Mouse (Mus musculus) lung, postnatal 10 days (tissue): ENCODE measurements around the gene Tlk2.
"Not testable (repeated sequence)": the region's sequence is repeated elsewhere in the genome, so short reads cannot be mapped to it uniquely, and the experiment has no call there.

ENCODE experiments used
- DNase-seq: peaks from one replicate; pipeline ENCODE4 v3.0.0; 2021

Tlk2 gene

DNA sequence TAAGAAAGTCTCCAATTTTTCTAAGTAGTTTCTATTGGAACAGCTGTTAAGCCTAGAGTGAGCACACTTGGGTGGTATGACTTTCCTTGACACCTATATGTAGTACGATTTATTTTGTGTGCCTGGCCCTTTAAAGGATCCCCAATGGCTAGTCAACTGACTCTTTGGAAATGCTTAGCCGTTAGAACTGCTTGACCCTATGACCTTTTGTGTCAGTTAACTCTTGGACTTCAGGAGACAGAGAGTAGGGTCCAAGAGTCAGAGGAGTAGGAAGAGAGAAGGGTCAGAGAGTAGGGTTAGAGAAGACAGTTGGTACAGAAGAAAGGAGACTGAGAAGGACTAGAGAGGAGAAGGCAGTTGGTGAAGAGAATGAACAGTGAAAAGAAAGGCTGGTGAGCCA is at the start of gene Tlk2:
Tlk2 (plus strand) TSS at position 292 of the 400 bp plus-strand sequence.
- no peak for DNase-seq

DNA sequence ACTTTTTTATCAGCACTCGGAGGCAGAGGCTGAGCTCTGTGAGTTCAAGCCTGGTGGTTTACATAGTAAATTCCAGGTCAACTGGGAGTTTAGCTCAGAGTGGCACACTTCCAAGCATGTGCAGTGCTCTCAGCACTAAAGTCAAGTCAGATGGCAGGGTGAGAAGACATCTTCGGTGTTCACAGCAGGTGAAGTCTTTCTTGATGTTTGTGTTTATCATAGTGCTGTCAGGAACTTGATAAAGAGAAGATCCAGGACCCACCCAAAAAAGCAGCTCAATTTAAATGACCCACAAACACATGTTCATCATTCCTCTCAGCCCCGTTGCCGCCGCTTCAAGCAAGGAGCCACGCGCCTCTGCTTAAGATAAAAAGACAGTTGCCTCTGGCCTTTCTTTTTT is 42.9 kb upstream of the Tlk2 start:
- DNase-seq = no peak

DNA sequence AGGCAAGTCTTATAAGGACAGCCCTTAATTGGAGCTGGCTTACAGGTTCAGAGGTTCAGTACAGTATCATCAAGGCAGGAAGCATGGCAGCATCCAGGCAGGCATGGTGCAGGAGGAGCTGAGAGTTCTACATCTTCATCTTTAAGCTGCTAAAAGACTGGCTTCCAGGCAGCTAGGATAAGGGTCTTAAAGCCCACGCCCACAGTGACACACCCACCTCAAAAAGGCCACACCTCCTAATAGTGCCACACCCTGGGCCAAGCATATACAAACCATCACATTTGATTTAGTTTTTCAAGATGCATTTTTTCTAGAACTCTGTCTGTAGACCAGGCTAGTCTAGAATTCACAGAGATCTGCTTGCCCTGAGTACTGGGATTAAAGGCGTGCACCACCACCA is 41.4 kb upstream of the Tlk2 start:
- DNase-seq = not testable (repeated sequence)

DNA sequence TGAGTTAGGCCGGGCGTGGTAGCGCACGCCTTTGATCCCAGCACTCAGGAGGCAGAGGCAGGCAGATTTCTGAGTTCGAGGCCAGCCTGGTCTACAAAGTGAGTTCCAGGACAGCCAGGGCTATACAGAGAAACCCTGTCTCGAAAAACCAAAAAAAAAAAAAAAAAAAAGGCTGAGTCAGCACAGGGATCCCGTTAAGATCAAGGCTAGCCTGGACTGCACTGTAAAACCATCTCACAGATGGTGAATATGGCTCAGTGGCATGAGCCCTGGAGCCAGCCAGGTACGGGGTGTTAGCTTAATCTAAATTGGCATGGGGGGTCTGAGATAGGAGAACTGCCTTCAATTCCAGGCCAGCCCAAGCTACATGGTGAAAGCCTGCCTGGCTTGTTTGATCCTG is 38.1 kb upstream of the Tlk2 start:
- DNase-seq = not testable (repeated sequence)

DNA sequence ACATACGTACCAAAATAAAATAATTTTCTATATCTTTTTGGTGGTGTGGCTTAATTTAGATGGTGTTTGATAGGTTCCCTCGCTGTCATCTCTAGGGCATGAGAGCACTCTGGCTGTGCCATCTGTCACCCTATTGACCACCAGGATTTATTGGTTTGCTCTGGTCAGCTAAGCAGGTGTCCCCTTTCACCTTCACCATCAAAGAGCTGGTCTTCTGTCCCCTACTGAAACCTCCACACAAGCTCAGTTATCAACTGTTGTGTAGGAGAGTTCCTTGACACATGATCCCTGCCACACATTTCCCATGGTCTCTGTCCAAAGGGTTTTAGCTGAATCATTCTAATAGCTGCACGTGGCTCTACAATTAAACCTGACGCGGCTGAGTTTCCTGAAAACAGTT is 37.5 kb upstream of the Tlk2 start:
- no peak for DNase-seq

DNA sequence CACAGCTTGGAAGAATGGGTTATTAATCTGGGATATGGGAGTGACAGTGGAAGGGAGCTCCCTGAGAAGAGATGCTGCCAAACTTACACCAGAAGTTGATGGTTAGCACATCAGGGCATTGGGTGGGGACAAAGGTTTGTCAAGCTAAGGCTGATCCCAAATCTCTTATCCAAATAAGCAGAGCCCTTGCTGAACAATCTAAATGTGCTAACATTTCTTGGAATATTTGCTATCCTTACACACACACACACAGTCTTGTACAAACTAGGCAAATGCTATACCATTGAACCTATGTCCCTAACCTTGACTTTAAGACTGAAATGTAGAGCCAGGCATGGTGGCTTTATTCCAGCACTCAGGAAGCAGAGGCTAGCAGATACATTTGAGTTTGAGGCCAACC is 35.0 kb upstream of the Tlk2 start:
- no peak for DNase-seq

DNA sequence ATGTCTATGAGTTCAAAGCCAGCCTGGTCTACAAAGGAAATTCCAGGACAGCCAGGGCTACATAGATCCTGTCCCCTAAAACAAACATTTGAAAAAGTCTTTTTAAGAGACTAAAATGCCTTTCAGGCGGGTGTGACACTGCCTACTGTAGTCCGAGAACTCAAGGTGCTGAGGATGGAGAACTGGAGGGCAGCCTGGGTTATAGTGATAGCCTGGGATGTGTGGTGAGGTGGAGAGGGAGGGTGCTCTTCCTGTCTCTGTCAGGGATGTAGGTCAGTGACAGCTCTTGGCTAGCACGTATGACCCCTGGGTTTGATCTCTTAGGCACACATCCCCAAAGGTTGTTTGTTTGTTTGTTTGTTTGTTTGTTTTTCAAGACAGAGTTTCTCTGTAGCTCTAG is 34.5 kb upstream of the Tlk2 start:
- DNase-seq = no peak

DNA sequence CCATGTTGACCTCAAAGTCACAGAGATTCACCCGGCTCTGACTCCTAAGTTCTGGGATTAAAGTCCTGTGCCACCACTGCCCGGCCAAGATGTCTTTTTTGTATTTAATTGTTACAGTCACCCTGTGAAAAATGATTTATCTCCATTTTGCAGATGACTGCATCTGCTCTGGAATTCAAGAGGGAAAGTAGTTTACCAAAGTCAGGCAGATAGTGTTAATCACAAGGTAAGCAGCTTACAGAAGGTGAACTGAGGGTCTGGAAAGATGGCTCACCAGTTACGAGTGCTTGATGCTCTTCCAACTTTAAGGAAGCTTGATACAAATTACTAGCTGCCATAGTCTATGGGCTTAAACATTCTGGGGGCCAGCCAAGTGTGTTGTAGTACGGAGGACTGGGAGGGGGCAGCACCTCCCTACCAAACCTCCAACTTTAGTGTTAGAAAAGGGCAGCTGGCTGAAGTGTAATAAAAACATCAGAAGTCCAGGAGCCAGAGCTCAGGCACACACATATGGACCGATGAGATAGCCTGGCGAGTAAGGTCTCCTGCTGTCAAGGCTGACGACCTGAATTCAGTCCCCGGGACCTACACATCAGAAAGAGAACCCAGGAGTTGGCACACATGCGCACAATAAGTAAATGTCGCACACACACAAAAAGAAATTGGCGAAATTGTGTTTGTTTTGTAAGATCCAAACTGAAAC is 33.9 kb upstream of the Tlk2 start:
- peak; percentile 39 for DNase-seq

DNA sequence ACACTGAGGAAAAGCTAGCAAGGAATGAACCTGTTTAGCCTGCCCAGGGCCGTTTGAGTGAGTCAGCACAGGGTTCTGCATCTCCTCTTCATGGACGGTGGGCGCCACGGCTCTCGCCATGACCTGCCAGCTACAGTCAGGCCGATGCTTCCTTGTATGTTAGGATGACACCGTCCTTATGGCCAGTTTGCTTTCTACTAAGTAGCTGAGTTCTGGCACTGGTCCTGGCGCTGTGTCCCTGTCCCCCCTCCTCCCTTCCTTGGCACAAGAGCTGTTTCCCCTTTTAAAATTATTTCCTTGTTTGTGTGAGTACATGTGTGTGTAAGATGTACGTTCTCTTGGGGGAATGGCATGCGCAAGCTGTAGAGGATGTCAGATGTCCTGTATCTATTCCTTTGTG is 33.4 kb upstream of the Tlk2 start:
- no peak for DNase-seq

DNA sequence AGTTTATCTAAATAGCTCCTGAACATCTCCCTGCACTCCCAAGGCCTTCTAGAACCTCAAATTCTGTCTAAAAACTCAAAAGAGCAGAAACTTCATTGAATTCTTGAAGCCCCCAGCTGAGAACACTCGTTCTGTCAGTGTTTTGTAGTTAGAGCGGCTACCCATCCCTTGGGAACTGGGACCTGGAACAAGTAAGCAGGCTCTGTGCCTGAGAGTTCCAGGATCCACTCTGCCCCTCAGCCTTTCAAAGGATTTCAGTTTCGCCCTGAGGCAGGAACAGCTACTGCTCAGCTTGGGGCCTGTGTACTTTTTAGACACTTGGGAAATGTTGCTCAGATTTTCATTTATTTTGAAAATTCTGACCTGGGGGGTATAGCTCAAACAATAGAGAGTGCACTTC is 32.0 kb upstream of the Tlk2 start, which contains the start of gene Gm10842:
Gm10842 (plus strand) TSS at position 301 of the 400 bp plus-strand sequence.
- no peak for DNase-seq

DNA sequence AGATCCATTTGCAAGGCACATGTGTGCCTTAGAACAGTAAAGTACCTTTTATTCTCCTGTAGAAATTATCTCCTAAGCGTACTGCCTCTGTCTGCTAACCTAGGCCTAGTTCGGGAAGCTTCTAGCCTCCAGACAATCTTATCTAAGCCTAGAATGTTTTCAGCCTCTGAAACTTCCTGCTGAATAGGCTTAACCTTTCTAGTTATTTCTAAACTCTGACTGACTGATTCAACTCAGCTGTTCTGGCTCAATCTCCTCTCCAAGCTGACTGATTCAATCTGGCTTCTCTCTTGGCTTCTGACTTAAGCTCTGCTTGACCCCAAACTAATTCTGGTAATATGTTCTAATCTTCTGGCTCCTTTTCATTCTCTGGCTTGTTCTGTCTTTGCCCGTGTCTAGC is 29.3 kb upstream of the Tlk2 start:
- no peak for DNase-seq

DNA sequence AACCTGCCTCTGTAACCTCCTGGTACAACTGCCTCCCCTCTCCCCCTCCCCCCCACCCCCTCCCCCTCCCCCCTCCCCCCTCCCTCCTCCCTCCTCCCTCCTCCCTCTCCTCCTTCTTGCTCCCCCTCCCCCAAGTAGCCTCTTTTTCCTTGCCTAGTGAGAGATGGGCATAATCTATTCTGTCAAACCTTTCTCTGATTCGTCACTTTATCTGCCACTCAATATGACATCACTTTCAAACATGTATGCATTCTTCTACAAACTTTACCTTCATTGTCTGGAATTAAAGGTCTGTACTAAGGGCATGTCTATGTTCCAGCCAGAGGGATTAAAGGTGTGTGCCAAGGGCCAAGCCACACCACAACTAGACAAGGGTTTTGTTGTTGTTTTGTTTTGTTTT is 28.8 kb upstream of the Tlk2 start:
- no peak for DNase-seq

DNA sequence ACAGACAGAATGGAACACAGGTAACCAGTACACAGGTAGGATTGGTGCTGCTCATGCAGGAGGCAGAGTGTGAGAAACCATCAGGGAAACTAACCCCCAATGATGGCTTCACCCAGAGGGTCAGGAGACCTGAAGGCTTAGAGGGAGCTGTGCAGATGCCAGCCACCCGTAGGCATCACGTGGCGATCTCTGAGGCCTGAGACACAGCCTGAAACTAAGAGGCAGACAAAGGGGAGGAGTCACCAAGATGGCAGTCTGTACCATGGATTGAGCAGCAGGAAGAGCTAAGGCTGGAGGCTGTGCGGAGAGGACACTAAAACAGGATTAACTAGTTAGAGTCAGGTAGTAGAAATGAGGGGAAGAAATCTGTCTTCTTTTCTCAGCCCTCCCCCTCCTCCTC is 27.9 kb upstream of the Tlk2 start:
- DNase-seq = no peak

DNA sequence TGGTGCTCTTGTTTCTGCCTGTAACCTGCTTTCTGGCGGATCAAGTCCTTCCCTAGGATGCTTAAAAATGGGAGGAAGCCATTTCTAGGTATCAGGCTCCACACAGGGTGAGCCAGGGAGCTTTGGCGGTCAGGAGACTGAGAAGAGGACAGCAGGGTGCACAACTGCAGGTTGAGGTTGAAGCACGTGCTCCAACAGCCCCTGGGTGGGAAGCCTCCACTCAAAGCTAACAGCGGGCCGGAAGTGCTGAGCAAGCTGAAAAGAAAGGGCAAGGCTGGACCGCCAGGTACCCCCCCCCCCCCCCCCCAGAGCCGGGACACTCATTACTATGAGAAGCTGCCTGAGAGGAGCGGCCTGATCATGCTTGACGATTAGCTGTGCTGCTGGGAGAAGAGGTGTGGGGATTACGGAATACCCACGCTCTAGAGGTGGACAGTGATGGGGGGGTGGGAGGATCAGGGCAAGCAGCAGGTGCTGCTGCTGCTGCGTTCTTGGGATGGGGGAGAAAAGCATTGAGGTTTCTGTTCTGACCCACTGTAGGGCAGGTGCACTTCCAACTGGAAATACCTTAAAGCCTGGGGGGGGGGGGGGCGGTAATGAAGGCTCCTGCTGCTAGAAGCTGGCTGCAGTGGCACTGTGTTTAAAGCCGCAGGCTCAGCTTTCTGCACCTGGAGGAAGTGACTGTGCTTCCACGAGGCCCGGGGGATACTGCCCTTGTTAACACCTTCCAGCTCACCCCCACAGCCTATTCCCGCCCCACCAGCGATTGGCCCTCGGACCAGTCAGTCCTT is 27.2 kb upstream of the Tlk2 start:
- DNase-seq = no peak

DNA sequence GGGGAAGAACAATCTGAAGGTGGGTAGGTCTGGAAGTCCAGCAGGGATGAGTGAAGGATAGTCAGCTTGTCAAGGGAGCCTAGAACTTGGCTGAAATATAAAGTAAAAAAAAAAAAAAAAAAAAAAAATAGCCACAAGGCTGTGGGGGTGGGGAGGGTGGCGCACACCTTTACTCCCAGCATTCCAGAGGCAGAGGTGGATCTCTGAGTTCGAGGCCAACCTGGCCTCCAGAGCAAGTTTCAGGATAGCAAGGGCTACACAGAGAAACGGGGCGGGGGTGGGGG is 26.6 kb upstream of the Tlk2 start:
- DNase-seq = no peak

DNA sequence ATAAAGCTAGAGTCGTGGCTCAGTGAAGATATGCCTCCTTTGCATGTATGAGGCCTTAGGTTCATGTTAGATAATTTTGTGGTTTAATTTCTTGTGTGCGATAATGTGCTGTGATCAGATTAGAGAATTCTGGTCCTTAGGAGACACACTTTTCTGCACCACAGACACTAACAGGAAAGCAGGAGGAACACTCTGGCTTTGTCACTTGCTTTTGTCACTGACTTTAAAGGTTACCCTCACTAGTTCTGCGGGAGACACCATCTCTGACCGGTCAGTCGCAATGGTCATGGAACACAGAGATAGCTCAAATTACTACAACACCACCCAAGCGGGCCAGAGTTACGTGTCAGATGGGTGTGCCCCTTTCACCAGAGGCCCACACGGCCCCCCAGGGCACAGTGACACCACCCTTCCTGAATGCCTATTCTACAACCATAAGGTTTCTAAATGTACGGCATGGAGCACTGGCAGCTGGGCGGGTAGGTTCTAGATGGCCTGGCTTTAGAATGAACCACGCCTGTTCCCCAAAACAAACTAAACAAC is 26.2 kb upstream of the Tlk2 start:
- DNase-seq = no peak

DNA sequence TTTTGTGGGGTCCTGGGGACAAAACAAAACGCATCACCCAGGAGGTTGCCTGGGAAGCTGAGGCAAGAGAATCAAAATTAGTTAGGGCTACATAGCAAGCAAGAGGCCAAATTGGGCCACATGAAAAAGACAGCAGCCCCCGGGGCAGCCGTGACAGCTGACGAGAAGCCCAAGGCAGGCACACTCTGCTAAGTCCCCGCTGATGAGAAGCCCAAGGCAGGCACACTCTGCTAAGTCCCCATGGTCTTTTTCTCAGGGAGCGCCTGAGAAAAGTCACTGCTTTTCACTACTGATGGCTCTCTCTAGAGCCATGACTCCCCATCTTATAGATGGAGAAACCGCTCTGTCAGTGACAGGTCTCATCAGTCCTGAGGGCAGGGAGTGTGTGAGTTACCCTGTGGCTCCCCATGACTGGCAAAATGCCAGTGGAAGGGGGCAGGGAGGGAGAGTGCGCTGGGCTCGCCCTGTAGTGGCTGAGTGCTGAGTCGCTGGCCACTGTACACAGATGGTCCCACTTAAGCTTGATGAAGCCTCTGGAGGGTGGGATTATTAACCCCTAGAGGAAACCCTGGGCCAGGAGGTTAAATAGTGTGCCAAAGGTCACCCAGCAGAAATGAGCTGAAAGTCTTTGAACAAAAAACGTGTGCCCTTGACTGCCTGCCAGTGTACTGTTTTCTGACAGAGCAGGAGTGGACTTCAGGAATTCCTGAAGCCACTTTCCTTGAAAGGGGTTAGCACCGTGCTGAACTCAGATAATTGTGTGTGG is 25.4 kb upstream of the Tlk2 start:
- DNase-seq = peak; percentile 69

DNA sequence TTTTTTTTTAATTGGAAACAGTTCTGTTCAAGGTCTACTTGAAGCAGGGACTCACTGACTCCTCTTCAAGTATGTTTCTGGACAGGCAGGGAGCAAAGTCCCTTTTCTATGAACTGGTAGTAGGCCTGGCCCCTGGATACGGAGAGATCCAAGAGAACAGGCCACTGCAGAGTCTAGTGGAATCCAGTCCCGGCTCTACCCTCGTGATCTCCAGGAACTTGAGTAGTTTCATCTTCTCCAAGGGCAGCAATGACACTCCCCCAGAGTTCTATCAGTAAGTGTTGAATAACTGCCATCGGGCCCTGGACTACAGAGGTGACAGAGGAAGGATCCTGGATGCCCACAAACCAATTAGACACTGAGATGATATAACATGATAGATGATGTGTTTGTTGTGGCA is 22.7 kb upstream of the Tlk2 start:
- DNase-seq = no peak

DNA sequence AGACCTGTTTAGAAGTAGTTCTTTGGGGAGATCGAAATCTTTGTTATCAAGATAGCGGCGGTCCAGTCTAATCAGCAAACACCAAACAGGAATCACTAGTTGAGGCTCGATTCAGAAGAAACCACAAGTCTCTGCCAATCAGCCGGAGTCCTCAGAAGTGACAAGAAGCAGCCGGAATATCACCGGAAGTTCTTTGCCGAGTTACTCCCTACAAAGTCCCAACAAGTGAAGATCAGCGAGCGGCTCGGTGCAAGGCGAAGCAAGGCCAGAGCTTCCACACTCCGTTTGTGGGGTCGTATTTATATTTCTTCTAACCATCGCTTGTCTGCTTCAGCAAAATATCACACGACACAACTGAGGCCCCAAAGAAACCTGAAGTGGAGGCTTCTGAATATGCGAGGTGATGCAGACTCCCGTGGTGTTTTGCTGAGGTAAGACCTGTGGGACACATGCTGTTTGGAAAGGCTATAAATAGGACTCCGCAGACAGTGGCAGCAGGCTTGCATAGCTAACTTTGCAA is 21.8 kb upstream of the Tlk2 start:
- DNase-seq = no peak

DNA sequence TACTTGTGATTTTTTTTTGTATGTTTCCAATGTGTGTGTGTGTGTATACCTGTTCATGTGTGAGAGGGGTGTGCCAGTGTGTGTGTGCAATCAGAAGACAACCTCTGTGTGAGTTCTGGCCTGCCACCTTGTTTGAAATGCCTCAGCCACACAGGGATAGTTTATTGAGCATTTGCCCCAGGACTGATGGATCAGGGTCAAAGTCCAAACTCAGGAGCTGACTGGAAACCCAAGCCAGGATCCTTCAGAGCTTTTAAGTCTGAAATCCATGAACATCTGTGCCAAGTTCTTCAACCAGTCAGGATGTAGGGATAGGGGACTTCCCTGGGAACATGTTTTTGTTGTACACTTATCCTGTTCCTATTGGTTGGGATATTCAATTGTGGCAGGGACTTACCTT is 20.6 kb upstream of the Tlk2 start:
- DNase-seq = no peak

DNA sequence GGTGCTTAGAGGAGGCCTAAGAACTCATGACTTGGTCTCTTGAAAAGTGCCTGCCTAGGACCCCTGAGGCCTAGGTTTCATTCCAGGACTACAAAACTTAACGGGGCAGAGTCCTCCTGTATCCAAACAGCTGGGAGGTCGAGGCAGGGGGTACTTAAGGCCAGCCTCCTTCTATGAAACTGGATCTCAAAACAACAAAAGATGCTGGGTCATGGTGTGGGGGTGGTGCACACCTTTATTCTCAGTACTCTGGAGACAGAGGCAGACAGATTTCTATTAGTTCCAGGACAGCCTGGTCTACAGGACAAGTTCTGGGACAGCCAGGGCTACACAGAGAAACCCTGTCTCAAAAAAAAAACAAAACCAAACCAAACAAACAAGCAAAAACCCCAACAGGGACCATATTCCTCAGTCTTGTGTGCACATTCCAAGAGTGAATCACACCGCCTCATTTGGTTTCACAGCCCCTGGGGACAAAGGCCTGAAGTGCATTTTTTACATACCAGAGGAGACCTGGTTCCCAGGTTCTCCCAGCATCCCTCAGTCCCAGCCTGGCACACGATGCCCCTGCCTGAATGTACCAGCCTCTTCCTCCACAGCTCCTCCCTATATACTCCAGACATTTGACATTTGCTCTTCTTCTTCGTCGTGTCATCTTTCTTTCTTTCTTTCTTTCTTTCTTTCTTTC is 18.8 kb upstream of the Tlk2 start:
- DNase-seq = no peak

DNA sequence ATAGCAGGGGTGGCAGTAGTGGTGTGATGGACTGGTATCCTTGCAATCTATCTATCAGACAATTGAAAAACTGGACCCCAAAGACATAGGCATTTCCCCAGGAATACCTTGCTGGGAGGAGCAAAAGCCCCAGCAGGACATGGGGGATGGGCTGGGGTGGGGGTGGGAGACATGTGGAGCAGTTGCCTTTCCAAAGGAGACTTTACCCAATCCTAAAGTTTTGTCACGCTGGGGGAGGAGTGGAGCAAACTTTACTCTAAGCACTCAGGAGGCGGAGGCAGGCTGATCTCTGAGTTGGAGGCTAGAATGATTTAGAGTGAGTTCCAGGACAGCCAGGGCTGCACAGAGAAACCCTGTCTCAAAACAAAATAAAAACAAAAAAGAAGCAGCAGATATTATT is 17.2 kb upstream of the Tlk2 start:
- DNase-seq = no peak
